Mouse (Mus musculus): ENCODE results near the gene Ccr1l1.

Ccr1l1 gene

GRCm38 (mm10) chr9:123957911-123958413 lies 20.2 kb downstream of the Ccr1l1 start:
- DNase-seq = no peak

- no peak for DNase-seq
These were observed 21.3 kb downstream of the Ccr1l1 start for GRCm38 (mm10) chr9:123956892-123957291.

GRCm38 (mm10) chr9:123953551-123953950 lies 24.7 kb downstream of the Ccr1l1 start:
- peak; percentile 90 for DNase-seq

- DNase-seq = no peak
These were observed 27.0 kb downstream of the Ccr1l1 start for GRCm38 (mm10) chr9:123951176-123951575.

- peak; percentile 94 for DNase-seq
These were observed 28.8 kb downstream of the Ccr1l1 start for GRCm38 (mm10) chr9:123949432-123949831.

GRCm38 (mm10) chr9:123947815-123948214 lies 30.4 kb downstream of the Ccr1l1 start:
- DNase-seq = no peak

- DNase-seq = no peak
These were observed 36.2 kb downstream of the Ccr1l1 start for GRCm38 (mm10) chr9:123942025-123942424.

GRCm38 (mm10) chr9:123941316-123941715 lies 36.9 kb downstream of the Ccr1l1 start:
- peak; percentile 95 for DNase-seq

- DNase-seq = no peak
These were observed 37.6 kb downstream of the Ccr1l1 start for GRCm38 (mm10) chr9:123940628-123941027.

- DNase-seq = no peak
These were observed 38.0 kb downstream of the Ccr1l1 start for GRCm38 (mm10) chr9:123940168-123940567.

GRCm38 (mm10) chr9:123937989-123938388 lies 40.2 kb downstream of the Ccr1l1 start:
- DNase-seq = no peak

- no peak for DNase-seq
These were observed 41.5 kb downstream of the Ccr1l1 start for GRCm38 (mm10) chr9:123936604-123937280.

GRCm38 (mm10) chr9:123935776-123936175 lies 42.4 kb downstream of the Ccr1l1 start:
- no peak for DNase-seq

- no peak for DNase-seq
These were observed 42.9 kb downstream of the Ccr1l1 start for GRCm38 (mm10) chr9:123935346-123935745.

- DNase-seq = no peak
These were observed 44.3 kb downstream of the Ccr1l1 start for GRCm38 (mm10) chr9:123933716-123934445.

- DNase-seq = no peak
These were observed 45.1 kb downstream of the Ccr1l1 start for GRCm38 (mm10) chr9:123932911-123933675.

- DNase-seq = peak; percentile 97
These were observed 46.2 kb downstream of the Ccr1l1 start for GRCm38 (mm10) chr9:123931761-123932700.

- no peak for DNase-seq
These were observed 47.3 kb downstream of the Ccr1l1 start for GRCm38 (mm10) chr9:123930926-123931325.

- no peak for DNase-seq
These were observed 47.7 kb downstream of the Ccr1l1 start for GRCm38 (mm10) chr9:123930476-123930875.

GRCm38 (mm10) chr9:123929936-123930335 lies 48.3 kb downstream of the Ccr1l1 start:
- DNase-seq = no peak

- peak; percentile 97 for DNase-seq
These were observed 49.4 kb downstream of the Ccr1l1 start for GRCm38 (mm10) chr9:123928759-123929246.

Measured in heart, adult 11 months (tissue).